Mouse (Mus musculus) stomach, embryonic 14.5 days (tissue): ENCODE data around the gene Tmem33. TPM values are rescaled to one million over a fixed set of nuclear protein-coding genes. Genes with fewer than 3 reads are reported as not detected.

ENCODE experiments used
- ATAC-seq: fragments of 200-750 bp; cut with Nextera tagmentation; 2 replicates; pipeline ENCODE4 v1.8.0; 2017; ENCODE audit warnings: low read depth, moderate TSS enrichment; ENCODE audit not compliant: insufficient number of reproducible peaks, insufficient read depth, low FRiP score
- H3K27ac ChIP-seq: fragments of 300-500 bp; sonication (generic); 2 replicates; pipeline ENCODE4 v1.5.1; 2014; ENCODE audit warnings: mild to moderate bottlenecking, low read length, moderate library complexity, mixed read lengths
- H3K27me3 ChIP-seq: fragments of 300-500 bp; sonication (generic); 2 replicates; pipeline ENCODE4 v1.6.1; 2014; ENCODE audit warnings: low read length, control low read depth, mixed read lengths; ENCODE audit not compliant: control insufficient read depth, insufficient read depth
- H3K36me3 ChIP-seq: fragments of 300-500 bp; sonication (generic); 2 replicates; pipeline ENCODE4 v1.6.1; 2014; ENCODE audit warnings: mild to moderate bottlenecking, control low read depth, low read length, moderate library complexity, mixed read lengths; ENCODE audit not compliant: control insufficient read depth, insufficient read depth
- H3K4me1 ChIP-seq: fragments of 300-500 bp; sonication (generic); 2 replicates; pipeline ENCODE4 v1.6.1; 2014; ENCODE audit warnings: low read length, control low read depth, mixed read lengths; ENCODE audit not compliant: control insufficient read depth, insufficient read depth
- H3K4me2 ChIP-seq: fragments of 300-500 bp; sonication (generic); replicated peaks from 2 replicates; pipeline ENCODE4 v1.6.1; 2014; ENCODE audit warnings: low read depth, low read length, control low read depth
- H3K4me3 ChIP-seq: fragments of 300-500 bp; sonication (generic); 2 replicates; pipeline ENCODE4 v1.5.1; 2014; ENCODE audit warnings: low read depth, low read length, control low read depth
- H3K9ac ChIP-seq: fragments of 300-500 bp; sonication (generic); replicated peaks from 2 replicates; pipeline ENCODE4 v1.6.1; 2014; ENCODE audit warnings: low read depth, mild to moderate bottlenecking, control low read depth, low read length, moderate library complexity, mixed read lengths
- H3K9me3 ChIP-seq: fragments of 300-500 bp; sonication (generic); 2 replicates; pipeline ENCODE4 v1.6.1; 2016; ENCODE audit warnings: low read depth, low read length, control low read depth; ENCODE audit not compliant: control insufficient read depth
- WGBS: fragments of 180-500 bp; shearing (Covaris S2); extraction: QIAGEN DNeasy Blood & Tissue Kit; methylation state at CpG from one replicate; pipeline ENCODE4 v1.1.7; 2014; 5-methylcytosine and 5-hydroxymethylcytosine counted together
- polyA plus RNA-seq: library from polyadenylated mRNA; unstranded; fragments of >200 nt; fragmentation: Nextera tagmentation; extraction: Ambion mirVana; gene quantifications from 2 replicates; pipeline ENCODE4 v1.2.1, GENCODE M21; 2014

The Tmem33 gene
- polyA plus RNA-seq, 1 experiment from 2014 or later, result 79.1 TPM

DNA sequence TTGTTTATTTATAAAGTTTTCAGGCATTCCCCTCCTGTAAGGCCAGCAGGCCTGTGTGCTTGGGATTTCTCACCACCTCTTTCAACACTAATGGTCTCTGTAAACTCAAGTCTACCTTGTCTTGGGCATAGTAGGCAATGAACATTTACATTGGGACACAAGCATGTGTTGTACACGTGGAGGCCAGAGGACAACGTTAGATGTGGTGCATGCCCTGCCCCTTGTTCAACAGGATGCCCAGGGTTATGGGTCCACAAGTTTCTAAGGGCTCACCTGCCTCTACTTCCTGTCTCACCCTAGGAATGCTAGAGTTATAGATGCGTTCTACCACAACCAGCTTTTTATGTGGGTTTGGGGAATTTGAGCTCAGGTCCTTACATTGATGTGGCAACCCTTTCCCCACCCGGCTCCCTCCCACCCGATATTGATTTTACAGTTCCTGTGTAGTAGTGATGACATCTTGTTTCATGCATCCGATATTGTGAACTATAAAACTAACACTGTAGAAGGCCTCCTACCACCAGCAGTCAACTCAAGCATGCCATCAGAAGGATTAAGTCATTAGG, 39.6 kb downstream of the Tmem33 start:
- no peak overlapping the region for H3K4me2 ChIP-seq
- no peaks in the 10 kb centered on the region for H3K27me3 ChIP-seq
- no peak for ATAC-seq
- WGBS, result 90% methylated on average over 6 of the region's 6 CpGs
- no peaks in the 10 kb centered on the region for H3K4me1 ChIP-seq
- H3K9ac ChIP-seq, result no peak overlapping the region
- no peak overlapping the region for H3K27ac ChIP-seq
- H3K9me3 ChIP-seq, result no peaks in the 10 kb centered on the region
- no peak overlapping the region for H3K4me3 ChIP-seq
- no peaks in the 10 kb centered on the region for H3K36me3 ChIP-seq

DNA sequence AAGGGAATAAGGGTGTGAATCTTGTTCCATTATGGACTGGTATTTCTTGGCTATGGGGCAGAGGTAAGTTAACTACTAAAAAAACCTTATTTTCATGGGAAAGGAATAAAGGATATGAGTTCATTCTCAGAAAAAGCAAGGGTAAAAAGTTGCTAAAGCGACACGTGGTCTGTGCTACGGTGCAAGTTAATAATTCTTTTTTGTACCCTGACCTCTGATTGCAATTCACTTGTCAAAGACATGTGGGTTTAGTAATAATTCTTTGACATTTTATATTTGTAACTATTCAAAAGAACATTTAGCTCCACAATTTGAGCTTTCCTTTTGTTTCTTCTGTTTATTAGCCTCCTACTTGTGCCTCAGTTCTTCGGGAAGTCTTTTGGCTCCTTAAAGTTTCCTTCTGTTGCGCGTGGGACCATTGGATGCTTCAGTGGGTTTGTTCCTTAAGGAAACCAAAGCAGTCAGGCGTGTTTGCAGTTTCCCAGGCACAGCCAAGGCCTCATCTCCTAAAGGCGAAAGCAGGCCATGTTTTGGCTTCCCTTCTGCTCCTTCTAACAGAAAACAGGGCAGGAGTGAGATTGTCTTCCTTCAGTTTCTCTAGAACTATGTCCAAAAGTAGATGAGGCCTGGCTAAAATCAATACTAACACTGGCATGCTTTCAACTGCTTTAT, 40.7 kb downstream of the Tmem33 start:
- no peak overlapping the region for H3K27ac ChIP-seq
- 97% methylated on average over 8 of the region's 8 CpGs for WGBS
- no peaks in the 10 kb centered on the region for H3K9me3 ChIP-seq
- no peaks in the 10 kb centered on the region for H3K27me3 ChIP-seq
- ATAC-seq, result no peak
- no peak overlapping the region for H3K4me2 ChIP-seq
- no peaks in the 10 kb centered on the region for H3K4me1 ChIP-seq
- H3K9ac ChIP-seq, result no peak overlapping the region
- no peak overlapping the region for H3K4me3 ChIP-seq
- no peaks in the 10 kb centered on the region for H3K36me3 ChIP-seq

DNA sequence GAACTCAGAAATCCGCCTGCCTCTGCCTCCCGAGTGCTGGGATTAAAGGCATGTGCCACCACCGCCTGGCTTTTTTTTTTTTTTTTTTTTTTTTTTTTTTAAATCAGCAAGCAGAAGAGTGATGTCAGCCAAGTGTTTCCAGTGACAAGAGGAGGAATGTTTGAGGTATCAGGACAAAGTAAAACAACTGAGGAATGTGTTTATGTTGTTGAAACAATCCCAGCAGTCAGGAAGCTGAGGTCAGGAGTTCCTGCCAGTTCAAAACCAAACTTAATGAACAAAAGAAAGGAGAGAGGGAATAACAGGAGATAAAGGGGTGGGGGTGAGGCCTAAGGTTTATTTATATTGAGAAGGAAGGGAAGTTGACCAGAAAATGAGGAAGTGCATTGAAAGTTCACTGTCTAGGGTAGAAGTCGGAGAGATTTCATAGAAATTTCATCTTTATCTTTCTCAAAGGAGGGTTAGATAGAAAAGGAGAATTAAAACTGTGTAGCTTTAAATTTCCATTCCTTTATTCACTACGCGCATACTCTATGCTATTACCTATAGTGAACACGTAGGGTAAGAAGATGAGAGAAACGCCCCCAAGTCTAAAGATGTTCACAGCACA, 41.5 kb downstream of the Tmem33 start:
- WGBS, result 72% methylated on average over 8 of the region's 8 CpGs

DNA sequence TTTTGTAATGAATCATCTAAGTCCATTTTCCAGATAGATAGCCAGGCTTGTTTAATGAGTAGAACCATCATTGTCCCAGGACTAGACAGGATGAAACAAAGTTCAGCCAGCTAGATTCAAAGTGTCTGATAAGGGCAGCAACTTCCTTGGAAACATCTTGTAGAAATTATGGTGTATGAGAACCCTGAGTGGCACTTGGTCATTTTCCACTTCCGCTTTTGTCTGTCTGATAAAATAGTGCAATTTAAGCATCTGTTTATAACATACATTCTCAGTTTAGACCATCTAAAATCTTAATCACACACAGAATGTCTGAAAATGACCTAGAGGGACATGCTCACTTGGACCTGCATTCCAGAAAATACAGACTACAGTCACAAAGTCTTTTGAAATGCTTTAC, 43.5 kb downstream of the Tmem33 start:
- Histone ChIP-seq H3K4me2 (no peak overlapping the region), H3K4me1 (0 out of 2 replicates have a peak, but pooled peaks cover 4% of the 10 kb centered on the region), H3K27me3 (no peaks in the 10 kb centered on the region), H3K4me3 (no peak overlapping the region), H3K9me3 (no peaks in the 10 kb centered on the region), H3K36me3 (no peaks in the 10 kb centered on the region), H3K9ac (no peak overlapping the region), H3K27ac (no peak overlapping the region)
- WGBS, result 78% methylated on average over 1 of the region's 1 CpGs
- no peak for ATAC-seq

More for the DNA sequence above, 41.5 kb downstream of the Tmem33 start:
- H3K4me2 ChIP-seq, result no peak overlapping the region
- no peaks in the 10 kb centered on the region for H3K36me3 ChIP-seq
- ATAC-seq, result no peak
- no peaks in the 10 kb centered on the region for H3K9me3 ChIP-seq
- no peak overlapping the region for H3K4me3 ChIP-seq
- no peak overlapping the region for H3K27ac ChIP-seq
- no peaks in the 10 kb centered on the region for H3K27me3 ChIP-seq
- H3K9ac ChIP-seq, result no peak overlapping the region
- no peaks in the 10 kb centered on the region for H3K4me1 ChIP-seq

DNA sequence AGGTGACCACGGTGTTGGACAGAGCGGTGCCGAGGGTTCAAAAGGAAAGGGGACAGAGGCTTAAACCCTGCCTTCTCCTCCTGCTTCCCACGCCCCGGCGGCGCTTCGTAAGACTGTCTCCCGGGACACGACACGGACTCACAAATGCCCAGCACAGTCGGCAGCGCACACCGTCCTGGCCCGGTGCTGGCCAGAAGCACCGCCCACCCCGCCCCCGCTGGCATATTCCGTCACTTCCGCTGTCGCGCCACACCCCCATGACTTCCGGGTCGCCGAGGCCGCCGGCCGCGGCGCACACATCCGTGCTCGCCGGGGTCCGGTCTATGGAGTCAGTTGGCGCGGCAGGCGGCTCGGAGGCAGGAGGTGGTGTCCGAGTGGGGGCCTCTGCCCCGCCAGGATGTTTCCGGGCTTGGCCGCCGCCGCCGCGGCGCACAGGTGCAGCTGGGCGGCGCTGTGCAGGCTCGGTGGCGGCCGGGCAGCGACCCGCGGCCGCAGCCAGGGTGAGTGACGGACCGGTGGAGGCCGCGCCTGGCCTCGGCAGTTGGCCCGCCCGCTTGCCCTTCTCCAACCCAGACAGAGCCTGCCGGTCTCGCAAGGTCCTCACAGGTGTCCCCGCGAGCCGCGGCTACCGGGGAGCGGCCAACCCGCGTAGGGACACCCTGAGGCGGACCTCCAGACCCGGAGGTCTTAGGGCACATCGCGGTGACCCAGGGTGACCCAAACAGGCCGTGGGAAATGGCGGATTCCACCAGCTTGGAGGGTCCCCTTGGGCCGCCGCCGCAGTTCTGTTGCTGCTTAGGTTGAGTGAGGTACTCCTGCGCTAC, 46.5 kb downstream of the Tmem33 start, which contains the start of gene Slc30a9:
Gene Slc30a9, plus strand, starts transcription at position 258 of the 824 bp plus-strand sequence.
- Histone ChIP-seq H3K27ac (peak within 1 kb of the TSS; percentile 58; the same call in 1 of the 2 replicates), H3K9ac (peak within 1 kb of the TSS; percentile 94), H3K27me3 (no peaks in the 10 kb centered on the region), H3K9me3 (no peaks in the 10 kb centered on the region), H3K4me1 (0 out of 2 replicates have a peak, but pooled peaks cover 4% of the 10 kb centered on the region), H3K4me2 (peak within 1 kb of the TSS; percentile 70), H3K4me3 (peak within 1 kb of the TSS; percentile 97), H3K36me3 (peaks cover 4% of the 10 kb centered on the region; the same call in 1 of the 2 replicates)
- ATAC-seq, result peak; percentile 95
- under 1% methylated on average over 82 of the region's 83 CpGs for WGBS

DNA sequence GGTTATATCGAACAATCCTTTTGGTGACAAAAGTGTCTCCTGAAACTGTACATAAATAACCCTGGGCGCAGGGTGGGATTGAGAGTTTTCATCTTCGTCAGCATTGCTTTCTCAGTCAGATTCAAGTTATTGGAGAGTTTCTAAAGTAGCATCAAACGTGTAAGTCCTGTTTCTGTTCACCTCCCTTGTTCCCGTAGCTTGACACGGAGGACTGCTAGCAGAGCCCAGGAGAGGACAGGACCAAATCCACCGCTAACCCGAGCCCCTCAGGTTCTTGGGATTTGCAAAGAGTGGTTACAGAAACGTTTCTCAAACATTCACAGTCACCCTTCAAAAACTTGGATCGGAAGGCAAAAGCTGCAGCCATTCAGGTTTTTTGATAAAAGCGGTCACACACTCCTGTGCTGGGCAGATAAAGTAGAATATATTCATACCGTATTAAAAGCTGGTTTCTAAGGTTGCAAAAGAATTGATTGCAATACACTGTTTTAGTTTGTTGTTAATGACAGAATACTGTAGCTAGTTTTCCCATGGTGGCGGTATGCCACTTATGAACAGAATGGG, 47.4 kb downstream of the Tmem33 start:
- Histone ChIP-seq H3K4me3 (peak overlapping the region; percentile 97), H3K9ac (peak overlapping the region; percentile 94), H3K27me3 (no peaks in the 10 kb centered on the region), H3K4me1 (0 out of 2 replicates have a peak, but pooled peaks cover 4% of the 10 kb centered on the region), H3K36me3 (peaks cover 7% of the 10 kb centered on the region; the same call in 1 of the 2 replicates), H3K27ac (no peak overlapping the region), H3K9me3 (no peaks in the 10 kb centered on the region), H3K4me2 (peak overlapping the region; percentile 63)
- WGBS, result 30% methylated on average over 13 of the region's 13 CpGs
- ATAC-seq, result no peak

DNA sequence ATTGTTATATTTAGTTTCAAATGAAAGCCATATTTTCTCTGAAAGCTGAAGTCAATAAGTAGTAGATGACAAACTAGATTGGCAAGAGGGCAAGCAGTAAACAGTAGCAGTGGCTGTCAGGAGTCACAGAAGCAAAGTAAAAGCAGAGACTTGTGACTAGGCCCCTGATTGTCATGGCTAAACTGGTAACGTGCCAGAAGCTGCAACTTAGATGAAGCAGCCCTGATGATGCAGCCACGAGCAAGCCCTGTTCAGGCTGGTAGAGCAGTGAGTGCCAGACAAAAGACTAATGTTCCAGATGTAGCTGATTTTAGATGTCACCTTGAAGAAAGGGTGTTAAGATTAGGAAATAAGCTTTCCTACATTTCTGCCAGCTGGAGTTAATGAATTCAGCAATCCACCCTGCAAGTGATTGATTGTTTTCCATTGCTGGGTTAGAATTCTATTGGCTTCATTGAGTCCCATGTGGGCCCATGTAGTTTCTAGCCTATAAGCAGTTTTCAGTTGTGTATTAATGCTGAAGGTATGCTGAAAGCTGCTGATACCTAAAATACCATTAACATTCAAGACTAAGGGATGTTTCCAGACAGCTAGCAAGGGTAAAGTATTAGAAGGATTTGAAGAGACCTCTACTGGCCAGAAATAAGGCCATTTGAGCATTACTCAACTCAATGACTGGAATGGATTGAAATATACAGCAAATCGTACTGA, 51.6 kb downstream of the Tmem33 start:
- 77% methylated on average over 3 of the region's 3 CpGs for WGBS
- no peak for ATAC-seq
- Histone ChIP-seq H3K36me3 (peaks cover 9% of the 10 kb centered on the region; the same call in 1 of the 2 replicates), H3K4me3 (no peak overlapping the region), H3K27ac (no peak overlapping the region), H3K4me1 (0 out of 2 replicates have a peak, but pooled peaks cover 4% of the 10 kb centered on the region), H3K9me3 (no peaks in the 10 kb centered on the region), H3K4me2 (no peak overlapping the region), H3K9ac (no peak overlapping the region), H3K27me3 (no peaks in the 10 kb centered on the region)
